Mouse (Mus musculus) hindbrain, embryonic 13.5 days (tissue): Measurements from ENCODE around the gene Tbkbp1. TPM values are rescaled to one million over a fixed set of nuclear protein-coding genes. Genes with fewer than 3 reads are reported as not detected.
"Not testable (repeated sequence)": the region's sequence is repeated elsewhere in the genome, so short reads cannot be mapped to it uniquely, and the experiment has no call there.

Source experiments
- ATAC-seq: fragments of 200-750 bp; cut with Nextera tagmentation; 2 replicates; pipeline ENCODE4 v1.8.0; 2017; ENCODE audit warnings: moderate TSS enrichment; ENCODE audit not compliant: low FRiP score
- H3K27ac ChIP-seq: fragments of 300-500 bp; sonication (generic); 2 replicates; pipeline ENCODE4 v1.5.1; 2015; ENCODE audit warnings: inconsistent platforms, mild to moderate bottlenecking, moderate library complexity
- H3K27me3 ChIP-seq: fragments of 300-500 bp; sonication (generic); 2 replicates; pipeline ENCODE4 v1.6.1; 2015; ENCODE audit warnings: mild to moderate bottlenecking, inconsistent platforms
- H3K36me3 ChIP-seq: fragments of 300-500 bp; sonication (generic); 2 replicates; pipeline ENCODE4 v1.6.1; 2015; ENCODE audit warnings: mild to moderate bottlenecking, inconsistent platforms
- H3K4me1 ChIP-seq: fragments of 300-500 bp; sonication (generic); replicated peaks from 2 replicates; pipeline ENCODE4 v1.6.1; 2015; ENCODE audit warnings: inconsistent platforms
- H3K4me2 ChIP-seq: fragments of 300-500 bp; sonication (generic); 2 replicates; pipeline ENCODE4 v1.6.1; 2015; ENCODE audit warnings: inconsistent platforms, mild to moderate bottlenecking, moderate library complexity
- H3K4me3 ChIP-seq: fragments of 300-500 bp; sonication (generic); 2 replicates; pipeline ENCODE4 v1.5.1; 2015; ENCODE audit warnings: mild to moderate bottlenecking, inconsistent platforms
- H3K9ac ChIP-seq: fragments of 300-500 bp; sonication (generic); 2 replicates; pipeline ENCODE4 v1.6.1; 2015; ENCODE audit warnings: mild to moderate bottlenecking, inconsistent platforms
- H3K9me3 ChIP-seq: fragments of 300-500 bp; sonication (generic); 2 replicates; pipeline ENCODE4 v1.6.1; 2016; ENCODE audit warnings: inconsistent platforms
- WGBS: fragments of 180-500 bp; shearing (Covaris S2); methylation state at CpG from one replicate; pipeline ENCODE4 v1.1.7; 2015; 5-methylcytosine and 5-hydroxymethylcytosine counted together
- polyA plus RNA-seq: library from polyadenylated mRNA; unstranded; fragments of >200 nt; fragmentation: Nextera tagmentation; extraction: Ambion mirVana; gene quantifications from 2 replicates; pipeline ENCODE4 v1.2.1, GENCODE M21; 2015

The Tbkbp1 gene
- 7.3 and 8.2 TPM in 2 replicates for polyA plus RNA-seq

DNA sequence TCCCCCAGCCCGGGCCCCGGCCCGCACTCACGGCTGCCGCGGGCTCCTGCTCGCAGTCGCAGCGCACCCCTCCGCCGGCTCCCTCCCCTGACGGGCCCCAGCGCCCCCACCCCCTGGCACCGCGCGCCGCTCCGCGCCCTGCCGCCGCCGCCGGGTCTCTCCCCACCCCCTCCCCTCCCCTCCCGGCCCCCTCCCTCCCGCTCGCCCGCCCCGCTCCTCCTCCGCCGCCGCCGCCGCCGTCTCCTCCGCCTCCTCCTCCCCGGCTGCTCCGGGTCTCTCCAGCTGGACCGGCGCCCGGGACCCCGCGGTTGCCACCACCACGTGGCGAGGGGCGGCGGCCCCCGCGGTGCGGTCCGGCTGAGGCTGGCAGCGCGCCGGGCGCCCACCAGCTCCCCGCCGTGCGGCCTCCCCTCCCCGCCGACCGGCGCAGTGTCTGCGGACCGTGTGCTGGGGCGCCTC lies at the start of gene Tbkbp1:
TSS of gene Tbkbp1 (minus strand) at position 153 of the 459 bp plus-strand sequence.
- peak; percentile 18 for ATAC-seq
- peaks cover 47% of the 10 kb centered on the region for H3K4me1 ChIP-seq
- H3K4me2 ChIP-seq: peak within 1 kb of the TSS; percentile 80
- H3K9ac ChIP-seq: peak within 1 kb of the TSS; percentile 92
- WGBS: 0% methylated on average over 20 of the region's 64 CpGs
- peak within 1 kb of the TSS; percentile 74 for H3K4me3 ChIP-seq
- H3K27ac ChIP-seq: peak within 1 kb of the TSS; percentile 97
- peaks cover 37% of the 10 kb centered on the region for H3K36me3 ChIP-seq
- peaks cover 11% of the 10 kb centered on the region for H3K27me3 ChIP-seq
- H3K9me3 ChIP-seq: no peaks in the 10 kb centered on the region

DNA sequence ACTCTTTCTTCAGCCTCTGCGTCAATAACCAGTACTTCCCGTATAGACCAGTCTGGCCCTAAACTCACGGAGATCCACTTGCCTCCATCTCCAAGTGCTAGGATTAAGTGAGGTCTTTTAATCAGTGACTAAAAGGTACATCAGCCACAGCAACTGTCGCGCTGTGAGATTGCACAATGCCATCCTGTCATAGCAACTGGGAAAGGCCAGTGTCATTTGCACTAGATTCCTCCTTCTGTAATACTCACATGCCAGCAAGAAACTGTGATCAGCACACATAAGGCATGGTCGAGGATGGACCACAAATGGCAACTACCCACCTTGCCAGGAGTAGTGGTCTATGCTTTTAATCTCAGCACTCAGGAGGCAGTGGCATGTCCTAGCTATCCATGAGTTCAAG lies 48.2 kb upstream of the Tbkbp1 start:
- H3K4me1 ChIP-seq: no peaks in the 10 kb centered on the region
- H3K9me3 ChIP-seq: no peaks in the 10 kb centered on the region
- no peaks in the 10 kb centered on the region for H3K27me3 ChIP-seq
- no peak overlapping the region for H3K27ac ChIP-seq
- H3K9ac ChIP-seq: no peak overlapping the region
- ATAC-seq: no peak
- H3K4me3 ChIP-seq: no peak overlapping the region
- H3K36me3 ChIP-seq: no peaks in the 10 kb centered on the region
- H3K4me2 ChIP-seq: no peak overlapping the region
- WGBS: 89% methylated on average over 6 of the region's 6 CpGs

DNA sequence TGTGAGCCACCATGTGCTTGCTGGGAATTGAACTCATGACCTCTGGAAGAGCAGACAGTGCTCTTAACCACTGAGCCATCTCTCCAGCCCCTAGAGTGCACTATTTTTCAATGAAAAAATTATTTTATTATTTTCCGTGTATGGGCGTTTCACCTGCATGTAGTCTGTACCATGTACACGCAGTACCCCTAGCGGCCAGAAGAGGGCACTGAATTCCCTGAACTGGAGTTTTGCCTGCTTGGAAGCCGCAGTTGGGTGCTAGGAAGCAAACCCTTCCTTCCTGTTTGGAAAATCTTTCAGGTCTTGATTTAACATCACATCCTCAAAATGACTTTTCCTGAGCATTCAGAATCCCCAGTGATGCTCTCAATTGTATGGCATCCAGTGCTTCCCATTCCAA lies 47.3 kb upstream of the Tbkbp1 start:
- Histone ChIP-seq H3K27ac (no peak overlapping the region), H3K4me3 (no peak overlapping the region), H3K27me3 (no peaks in the 10 kb centered on the region), H3K4me2 (no peak overlapping the region), H3K9ac (no peak overlapping the region), H3K36me3 (no peaks in the 10 kb centered on the region), H3K4me1 (no peaks in the 10 kb centered on the region), H3K9me3 (no peaks in the 10 kb centered on the region)
- WGBS: 24% methylated on average over 5 of the region's 5 CpGs
- no peak for ATAC-seq

DNA sequence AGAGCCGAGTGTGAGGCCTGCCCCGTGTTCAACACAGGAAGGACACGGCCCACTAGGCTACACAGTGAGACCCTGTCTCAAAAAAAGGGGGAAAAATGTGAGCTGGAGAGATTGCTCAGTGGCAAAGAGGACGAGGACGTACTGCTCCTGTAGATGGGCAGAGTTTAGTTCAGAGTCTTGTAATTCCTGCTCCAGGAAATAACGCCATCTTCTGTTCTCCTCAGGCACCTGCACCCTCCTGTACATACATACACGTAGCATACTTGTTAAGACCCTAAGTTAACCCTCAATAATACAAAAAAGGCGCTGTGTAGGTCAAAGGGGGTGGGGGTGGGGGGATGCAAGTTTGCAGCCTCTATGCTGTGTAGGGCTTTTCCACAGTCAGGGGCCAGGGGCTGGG lies 45.7 kb upstream of the Tbkbp1 start:
- Histone ChIP-seq H3K36me3 (no peaks in the 10 kb centered on the region), H3K4me3 (no peak overlapping the region), H3K4me2 (no peak overlapping the region), H3K27ac (no peak overlapping the region), H3K27me3 (no peaks in the 10 kb centered on the region), H3K9ac (no peak overlapping the region), H3K4me1 (no peaks in the 10 kb centered on the region), H3K9me3 (no peaks in the 10 kb centered on the region)
- 78% methylated on average over 8 of the region's 8 CpGs for WGBS
- no peak for ATAC-seq

DNA sequence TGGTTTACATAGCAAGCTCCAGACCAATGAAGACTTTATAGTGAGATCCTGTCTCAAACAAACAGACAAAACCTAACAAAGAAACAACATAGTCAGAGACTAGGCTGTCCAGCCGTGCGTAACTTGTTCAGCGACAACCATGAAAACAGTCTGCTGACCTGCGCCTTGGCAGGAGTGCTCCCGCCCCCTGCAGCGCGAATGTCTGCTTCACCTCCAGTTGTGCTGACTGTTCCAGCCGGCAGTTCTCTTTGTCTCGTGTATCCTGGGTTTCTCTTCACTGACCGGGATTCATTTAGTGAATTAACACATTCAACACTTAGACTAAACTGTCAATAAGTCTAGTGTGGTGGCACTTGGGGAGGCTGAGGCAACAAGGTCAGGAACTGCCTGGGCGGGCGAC lies 45.2 kb upstream of the Tbkbp1 start:
- Histone ChIP-seq H3K36me3 (no peaks in the 10 kb centered on the region), H3K9ac (no peak overlapping the region), H3K4me3 (no peak overlapping the region), H3K4me1 (no peaks in the 10 kb centered on the region), H3K27ac (no peak overlapping the region), H3K9me3 (no peaks in the 10 kb centered on the region), H3K27me3 (no peaks in the 10 kb centered on the region), H3K4me2 (no peak overlapping the region)
- 61% methylated on average over 12 of the region's 12 CpGs for WGBS
- no peak for ATAC-seq

DNA sequence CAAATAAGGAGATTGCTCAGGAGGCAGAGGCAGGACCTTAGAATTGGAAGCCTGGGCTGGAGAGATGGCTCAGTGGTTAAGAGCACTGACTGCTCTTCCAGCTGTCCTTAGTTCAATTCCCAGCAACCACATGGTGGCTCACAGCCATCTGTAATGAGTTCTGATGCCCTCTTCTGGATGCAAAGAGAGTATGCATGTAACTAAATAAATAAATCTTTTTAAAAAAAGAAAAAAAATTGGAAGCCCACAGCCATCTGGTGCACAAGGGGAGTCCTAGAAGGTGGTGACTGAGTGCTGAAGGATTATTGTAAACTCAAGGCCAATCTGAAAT lies 41.3 kb upstream of the Tbkbp1 start:
- Histone ChIP-seq H3K9ac (no peak overlapping the region), H3K4me1 (peaks cover 11% of the 10 kb centered on the region), H3K36me3 (no peaks in the 10 kb centered on the region), H3K9me3 (no peaks in the 10 kb centered on the region), H3K27me3 (no peaks in the 10 kb centered on the region), H3K4me3 (no peak overlapping the region), H3K4me2 (no peak overlapping the region), H3K27ac (no peak overlapping the region)
- no peak for ATAC-seq

DNA sequence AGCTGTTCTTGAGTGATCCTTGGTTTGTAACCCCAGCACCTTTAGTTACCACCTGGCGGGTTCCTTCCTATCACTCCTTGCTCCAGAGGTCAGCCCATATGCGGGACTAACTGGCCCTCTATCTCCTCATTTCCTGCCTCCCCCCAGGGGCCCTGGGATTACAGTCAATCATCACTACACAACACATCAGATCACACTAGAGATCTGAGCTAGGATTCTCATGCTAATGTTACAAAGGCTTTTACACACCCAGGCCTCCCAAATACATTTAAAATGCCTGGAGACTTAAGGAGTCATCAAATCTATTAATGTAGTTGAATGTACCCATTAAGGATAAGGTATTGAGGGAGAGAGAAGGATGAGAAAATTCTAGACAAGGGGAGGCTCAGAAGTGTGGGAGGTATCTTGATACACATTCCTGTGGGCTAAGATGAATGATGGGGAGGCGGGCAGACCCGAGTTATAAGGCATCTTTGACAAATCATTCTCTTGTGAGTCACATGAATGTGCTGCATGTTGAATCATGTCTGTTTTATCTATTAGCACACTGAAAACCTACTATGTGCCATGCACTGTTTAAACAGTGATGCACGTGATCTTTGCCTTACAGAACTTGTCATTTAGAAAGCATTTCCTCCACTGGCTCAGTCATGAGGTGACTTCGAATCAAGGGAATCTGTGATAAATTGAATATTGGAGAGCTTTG lies 40.8 kb upstream of the Tbkbp1 start:
- WGBS: 81% methylated on average over 6 of the region's 6 CpGs
- no peak overlapping the region for H3K27ac ChIP-seq
- no peak overlapping the region for H3K4me2 ChIP-seq
- no peak overlapping the region for H3K9ac ChIP-seq
- no peaks in the 10 kb centered on the region for H3K9me3 ChIP-seq
- no peak for ATAC-seq
- H3K27me3 ChIP-seq: no peaks in the 10 kb centered on the region
- H3K36me3 ChIP-seq: no peaks in the 10 kb centered on the region
- no peak overlapping the region for H3K4me3 ChIP-seq
- peaks cover 11% of the 10 kb centered on the region for H3K4me1 ChIP-seq

DNA sequence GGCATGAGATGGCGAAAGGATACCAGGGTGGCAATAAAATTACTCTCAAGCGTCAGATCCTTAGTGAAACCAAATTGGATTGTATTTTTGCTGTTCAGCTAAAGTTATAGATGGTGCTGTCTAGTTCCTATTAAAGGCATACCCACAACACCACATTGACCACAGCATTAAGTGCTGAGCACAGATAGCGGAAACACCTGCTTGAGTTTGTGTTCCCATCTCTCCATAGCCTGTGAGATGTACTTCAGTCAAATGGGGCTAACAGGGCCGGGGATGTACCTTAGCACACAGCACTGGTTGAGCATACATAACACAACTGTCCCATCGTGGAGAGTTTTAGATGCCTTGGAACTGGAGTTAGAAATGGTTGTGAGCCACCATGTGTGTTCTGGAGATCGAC lies 39.7 kb upstream of the Tbkbp1 start:
- Histone ChIP-seq H3K27ac (no peak overlapping the region), H3K9me3 (no peaks in the 10 kb centered on the region), H3K27me3 (no peaks in the 10 kb centered on the region), H3K4me3 (no peak overlapping the region), H3K9ac (no peak overlapping the region), H3K36me3 (no peaks in the 10 kb centered on the region), H3K4me2 (no peak overlapping the region), H3K4me1 (peaks cover 19% of the 10 kb centered on the region)
- 91% methylated on average over 6 of the region's 6 CpGs for WGBS
- ATAC-seq: no peak

DNA sequence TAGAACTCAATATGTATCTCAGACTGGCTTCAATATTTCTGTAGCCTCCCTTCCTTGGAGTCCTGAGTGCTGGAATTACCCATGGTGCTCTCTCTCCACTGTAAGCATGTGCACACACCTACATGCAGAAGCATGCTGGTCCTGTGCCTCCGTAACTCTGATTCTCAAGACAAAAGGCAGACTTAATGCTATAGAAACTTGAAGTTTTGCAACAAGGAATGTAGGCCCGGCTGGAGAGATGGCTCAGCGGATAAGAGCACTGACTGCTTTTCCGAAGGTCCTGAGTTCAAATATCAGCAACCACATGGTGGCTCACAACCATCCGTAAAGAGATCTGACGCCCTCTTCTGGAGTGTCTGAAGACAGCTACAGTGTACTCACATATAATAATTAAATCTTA lies 38.4 kb upstream of the Tbkbp1 start:
- H3K9ac ChIP-seq, H3K4me3 ChIP-seq, H3K27me3 ChIP-seq, ATAC-seq, H3K9me3 ChIP-seq, H3K4me2 ChIP-seq: not testable (repeated sequence)
- Histone ChIP-seq H3K27ac (0 out of 2 replicates have a peak overlapping the region, but pooled peaks have one; percentile 35), H3K36me3 (peaks cover 10% of the 10 kb centered on the region), H3K4me1 (peaks cover 33% of the 10 kb centered on the region)
- WGBS: 92% methylated on average over 6 of the region's 6 CpGs

DNA sequence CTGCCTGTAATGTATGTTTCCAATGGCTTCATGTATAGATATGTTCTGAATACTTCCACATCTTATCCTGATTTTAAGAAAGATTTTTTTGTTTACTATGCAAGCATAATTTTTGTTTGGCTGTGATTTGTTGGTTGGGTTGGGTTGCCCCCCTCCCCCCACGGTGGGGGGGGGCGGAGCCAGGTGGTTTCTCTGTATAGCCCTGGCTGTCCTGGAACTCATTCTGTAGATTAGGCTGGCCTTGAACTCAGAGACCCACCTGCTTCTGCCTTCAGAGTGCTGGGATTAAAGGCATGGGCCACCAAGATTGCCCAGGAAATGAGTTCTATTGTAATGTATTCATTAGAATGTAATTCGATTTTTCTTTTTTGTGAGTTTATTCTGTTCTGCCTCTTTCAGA lies 37.9 kb upstream of the Tbkbp1 start:
- Histone ChIP-seq H3K9ac (peak overlapping the region; percentile 78; the same call in 1 of the 2 replicates), H3K36me3 (peaks cover 14% of the 10 kb centered on the region), H3K27ac (0 out of 2 replicates have a peak overlapping the region, but pooled peaks have one; percentile 35), H3K4me3 (peak overlapping the region; percentile 88), H3K9me3 (no peaks in the 10 kb centered on the region), H3K4me2 (peak overlapping the region; percentile 74), H3K4me1 (peaks cover 35% of the 10 kb centered on the region), H3K27me3 (no peaks in the 10 kb centered on the region)
- 46% methylated on average over 3 of the region's 3 CpGs for WGBS
- no peak for ATAC-seq

DNA sequence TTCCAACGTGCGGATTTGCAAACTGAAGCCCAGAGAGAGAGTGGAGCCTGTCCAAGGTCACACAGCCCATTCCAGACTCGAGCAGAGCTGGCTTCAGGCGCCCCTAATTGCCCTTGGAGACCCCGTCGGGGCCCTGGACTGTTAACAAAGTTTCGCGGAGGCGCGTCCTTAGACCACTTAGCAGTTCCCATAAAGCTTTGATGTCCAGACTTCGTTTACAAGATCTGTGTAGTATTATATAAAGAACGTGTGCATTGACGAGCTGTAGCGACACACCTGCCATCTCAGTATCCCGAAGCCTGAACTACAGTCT lies 37.3 kb upstream of the Tbkbp1 start:
- peak overlapping the region; percentile 74 for H3K4me2 ChIP-seq
- peak overlapping the region; percentile 78 for H3K9ac ChIP-seq
- ATAC-seq: no peak
- peak overlapping the region; percentile 88 for H3K4me3 ChIP-seq
- no peaks in the 10 kb centered on the region for H3K9me3 ChIP-seq
- peak overlapping the region; percentile 93 for H3K27ac ChIP-seq
- H3K4me1 ChIP-seq: peaks cover 38% of the 10 kb centered on the region
- H3K27me3 ChIP-seq: no peaks in the 10 kb centered on the region
- peaks cover 21% of the 10 kb centered on the region for H3K36me3 ChIP-seq
- WGBS: 1% methylated on average over 15 of the region's 15 CpGs

DNA sequence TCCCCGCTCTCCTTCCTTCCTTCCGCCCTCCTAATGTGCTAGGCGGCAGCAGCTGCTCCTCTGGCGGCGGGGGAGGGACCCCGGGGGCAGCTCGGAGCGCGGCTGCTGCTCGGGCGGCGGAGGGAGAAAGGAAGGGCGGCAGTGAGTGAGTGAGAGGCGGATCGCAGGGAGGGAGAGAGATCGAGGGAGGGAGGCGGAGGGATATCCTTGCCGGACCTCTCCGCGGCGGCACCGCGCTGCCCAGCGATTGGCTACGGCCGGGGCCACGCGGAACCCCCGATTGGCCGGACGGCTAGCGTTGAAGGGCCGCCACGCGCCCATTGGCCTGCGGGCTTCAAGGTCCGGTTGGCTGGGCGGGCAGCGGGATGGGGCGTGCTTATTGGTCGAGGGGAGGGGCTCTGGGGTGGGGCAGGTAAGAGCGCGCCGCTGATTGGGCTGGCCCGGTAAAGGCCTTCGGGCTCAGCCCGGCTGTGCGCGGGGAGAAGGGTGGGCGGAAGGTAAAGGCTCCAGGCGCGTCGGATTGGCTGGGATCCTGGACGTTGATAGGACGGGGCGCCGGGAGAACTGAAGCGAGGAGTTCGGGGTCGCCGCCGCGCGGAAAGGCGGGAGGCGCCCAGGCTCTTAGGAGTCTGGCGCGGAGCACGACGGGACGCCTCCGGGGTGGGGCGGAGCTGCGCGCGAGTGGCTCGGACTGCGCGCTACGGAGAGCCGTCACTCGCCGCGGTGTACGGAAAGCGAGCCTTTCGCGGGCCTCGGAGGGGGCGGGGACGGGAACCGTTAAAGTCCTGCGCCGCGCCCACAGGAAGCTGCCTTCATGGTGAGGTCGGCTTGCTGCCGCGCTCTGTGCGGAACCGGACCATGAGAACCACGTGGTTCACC lies 36.7 kb upstream of the Tbkbp1 start, which contains the start of gene Kpnb1:
TSS of gene Kpnb1 (minus strand) at position 118 of the 879 bp plus-strand sequence.
- Histone ChIP-seq H3K4me2 (peak within 1 kb of the TSS; percentile 84), H3K27me3 (no peaks in the 10 kb centered on the region), H3K4me1 (peaks cover 42% of the 10 kb centered on the region), H3K9me3 (no peaks in the 10 kb centered on the region), H3K36me3 (peaks cover 27% of the 10 kb centered on the region), H3K27ac (peak within 1 kb of the TSS; percentile 97), H3K4me3 (peak within 1 kb of the TSS; percentile 88), H3K9ac (peak within 1 kb of the TSS; percentile 90)
- under 1% methylated on average over 91 of the region's 101 CpGs for WGBS
- ATAC-seq: peak; percentile 97
